Mouse (Mus musculus) G1E (cell line): Measurements from ENCODE around the gene Grb2.

ENCODE experiments used
- CTCF ChIP-seq: IDR thresholded peaks from 2 replicates; pipeline ENCODE4 v1.5.1; 2012; ENCODE audit warnings: low read depth, low read length, inconsistent platforms, mixed read lengths
- GATA1 ChIP-seq: IDR thresholded peaks from 2 replicates; pipeline ENCODE4 v1.6.1; 2012; ENCODE audit warnings: borderline replicate concordance, low read length, inconsistent platforms, mixed read lengths
- GATA2 ChIP-seq: IDR thresholded peaks from 2 replicates; pipeline ENCODE4 v1.6.1; 2012; ENCODE audit warnings: low read depth, low read length, inconsistent platforms, borderline replicate concordance
- POLR2AphosphoS5 ChIP-seq: IDR thresholded peaks from 2 replicates; pipeline ENCODE4 v1.6.1; 2012; ENCODE audit warnings: low read depth, low read length, inconsistent platforms; ENCODE audit not compliant: insufficient replicate concordance
- TAL1 ChIP-seq: conservative IDR thresholded peaks from 2 replicates; pipeline ENCODE4 v1.6.1; 2012; ENCODE audit warnings: low read depth, low read length, inconsistent platforms, mixed read lengths

GRCm38 (mm10) chr11:115647459-115647858 is 60.9 kb downstream of the Grb2 start:
- TF ChIP-seq TAL1 (no peak), GATA1 (no peak), CTCF (no peak), POLR2AphosphoS5 (no peak), GATA2 (no peak)
